Mouse (Mus musculus) CH12.LX (cell line): Measurements from ENCODE around the gene Stpg1.
A peak's percentile ranks its signal among the peaks of the same experiment; 100 is the strongest.

Experiments used
- CTCF ChIP-seq, 2 experiments: IDR thresholded peaks in 1 of 2; conservative IDR thresholded peaks in 1 of 2; 2 replicates each; pipeline ENCODE4 v1.5.1; 2011 to 2012; ENCODE audit warnings: low read depth in 2 of 2, low read length in 2 of 2, improper control_type of control experiment in 1 of 2, inconsistent platforms in 1 of 2, mild to moderate bottlenecking in 1 of 2, moderate library complexity in 1 of 2
- E2F4 ChIP-seq: IDR thresholded peaks from 2 replicates; pipeline ENCODE4 v1.6.1; 2011; ENCODE audit warnings: low read depth, low read length, improper control_type of control experiment; ENCODE audit not compliant: insufficient replicate concordance
- EP300 ChIP-seq: IDR thresholded peaks from 2 replicates; pipeline ENCODE4 v1.6.1; 2011; ENCODE audit warnings: low read length, improper control_type of control experiment
- GABPA ChIP-seq: IDR thresholded peaks from 2 replicates; pipeline ENCODE4 v1.6.1; 2012; ENCODE audit warnings: low read depth, low read length, improper control_type of control experiment, inconsistent platforms; ENCODE audit not compliant: insufficient replicate concordance
- MXI1 ChIP-seq: IDR thresholded peaks from 2 replicates; pipeline ENCODE4 v1.6.1; 2011; ENCODE audit warnings: mild to moderate bottlenecking, low read depth, low read length, improper control_type of control experiment
- POLR2A ChIP-seq: IDR thresholded peaks from 2 replicates; pipeline ENCODE4 v1.6.1; 2011; ENCODE audit warnings: low read depth, mild to moderate bottlenecking, improper control_type of control experiment, low read length
- RCOR1 ChIP-seq: conservative IDR thresholded peaks from 2 replicates; pipeline ENCODE4 v1.6.1; 2012; ENCODE audit warnings: low read depth, mild to moderate bottlenecking, inconsistent platforms, low read length, improper control_type of control experiment
- SIN3A ChIP-seq: IDR thresholded peaks from 2 replicates; pipeline ENCODE4 v1.6.1; 2012; ENCODE audit warnings: low read length, improper control_type of control experiment, inconsistent platforms
- ZKSCAN1 ChIP-seq: IDR thresholded peaks from 2 replicates; pipeline ENCODE4 v1.6.1; 2012; ENCODE audit warnings: low read depth, inconsistent platforms, low read length, improper control_type of control experiment, borderline replicate concordance
- ZMIZ1 ChIP-seq: IDR thresholded peaks from 2 replicates; pipeline ENCODE4 v1.6.1; 2012; ENCODE audit warnings: low read depth, mild to moderate bottlenecking, inconsistent platforms, low read length, improper control_type of control experiment

- no peak for TF ChIP-seq POLR2A
- no peak for TF ChIP-seq MXI1
- no peak; the same call in 1 of the 2 replicates for TF ChIP-seq SIN3A
- no peak for TF ChIP-seq CTCF (conservative IDR thresholded peaks at IDR 0.05 in 1 of 2, IDR thresholded peaks at IDR 0.05 in 1 of 2; ENCODE audit: low read depth in 2 of 2, low read length in 2 of 2)
- 0 out of 2 replicates have a peak, but pooled peaks have one; percentile 13 for TF ChIP-seq EP300
- no peak for TF ChIP-seq ZMIZ1
- no peak for TF ChIP-seq GABPA
- TF ChIP-seq E2F4 = no peak
- no peak for TF ChIP-seq RCOR1
- peak; percentile 41 for TF ChIP-seq ZKSCAN1
Measured at GRCm38 (mm10) chr4:135570152-135571036, 75.8 kb downstream of the Stpg1 start.
